Mouse (Mus musculus): ENCODE data around the gene Mfsd9.
"Not testable (repeated sequence)": the region's sequence is repeated elsewhere in the genome, so short reads cannot be mapped to it uniquely, and the experiment has no call there.

The Mfsd9 gene

GRCm38 (mm10) chr1:40776763-40777162 lies 13.7 kb downstream of the Mfsd9 start:
- DNase-seq = no peak

DNA sequence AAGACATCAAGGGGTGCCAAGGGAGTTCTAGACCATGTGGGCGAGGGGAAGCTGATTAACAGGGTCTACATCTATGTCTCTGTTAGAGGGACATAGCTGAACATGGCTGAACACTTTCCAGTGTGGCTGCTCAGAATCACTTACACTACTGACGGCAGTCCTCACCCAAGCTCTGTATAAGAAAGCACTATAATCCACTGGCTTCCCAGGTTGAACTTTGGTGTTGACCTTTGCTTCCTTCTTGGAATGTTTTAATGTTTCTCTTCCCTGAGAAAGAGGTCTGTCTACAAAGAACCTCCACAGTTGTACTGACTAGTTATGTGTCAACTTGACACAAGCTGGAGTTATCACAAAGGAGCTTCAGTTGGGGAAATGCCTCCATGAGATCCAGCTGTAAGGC lies 14.4 kb downstream of the Mfsd9 start:
- DNase-seq = no peak

GRCm38 (mm10) chr1:40774040-40774439 lies 16.4 kb downstream of the Mfsd9 start:
- no peak for DNase-seq

DNA sequence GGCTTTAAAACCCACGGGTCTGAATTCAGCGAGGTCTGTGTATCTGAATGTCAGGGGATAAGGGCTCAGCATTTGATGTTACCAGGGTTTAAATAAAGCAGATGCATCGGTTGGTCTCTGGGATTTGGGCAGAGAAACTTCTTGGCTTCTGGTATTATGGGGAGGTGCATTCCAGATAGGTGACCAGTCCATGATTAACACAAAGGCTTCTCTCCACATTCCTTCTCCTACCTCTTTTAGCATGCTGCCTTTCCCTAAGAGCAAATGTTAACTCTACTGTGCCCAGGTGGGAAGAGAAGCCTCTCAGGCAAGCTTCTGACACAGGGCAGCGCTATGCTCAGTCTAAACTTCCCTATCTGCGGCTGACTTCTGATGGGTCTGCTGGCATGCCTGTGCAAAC lies 17.3 kb downstream of the Mfsd9 start:
- DNase-seq = no peak

- no peak for DNase-seq
Observed at GRCm38 (mm10) chr1:40771196-40771970, 19.1 kb downstream of the Mfsd9 start.

DNA sequence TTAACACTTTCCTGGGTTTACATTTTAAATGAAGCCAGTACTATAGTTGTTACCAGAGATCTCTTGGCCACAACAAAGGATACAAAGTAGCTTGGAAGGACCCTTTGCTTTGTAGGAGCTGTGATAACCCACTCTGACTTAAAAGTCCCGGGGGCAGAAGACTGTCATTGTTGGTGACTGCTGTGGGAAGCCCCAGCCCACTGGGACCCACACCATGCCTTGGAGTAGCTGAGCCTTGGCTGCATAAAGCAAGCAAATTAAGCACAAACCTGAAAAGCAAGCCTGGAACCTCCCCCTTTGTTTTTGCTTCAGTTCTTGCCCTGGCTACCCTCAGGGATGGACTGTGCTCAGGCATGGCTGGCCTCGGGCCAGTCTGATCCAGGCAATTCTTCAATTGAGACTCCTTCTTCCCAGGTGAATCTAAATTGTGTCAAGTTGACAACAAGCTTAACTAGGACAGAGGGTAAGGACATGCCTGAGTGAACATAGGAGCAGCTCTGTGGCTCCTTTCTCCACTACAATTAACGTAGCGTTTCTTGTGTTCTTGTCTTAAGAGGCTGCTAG lies 21.1 kb downstream of the Mfsd9 start:
- DNase-seq = no peak

DNA sequence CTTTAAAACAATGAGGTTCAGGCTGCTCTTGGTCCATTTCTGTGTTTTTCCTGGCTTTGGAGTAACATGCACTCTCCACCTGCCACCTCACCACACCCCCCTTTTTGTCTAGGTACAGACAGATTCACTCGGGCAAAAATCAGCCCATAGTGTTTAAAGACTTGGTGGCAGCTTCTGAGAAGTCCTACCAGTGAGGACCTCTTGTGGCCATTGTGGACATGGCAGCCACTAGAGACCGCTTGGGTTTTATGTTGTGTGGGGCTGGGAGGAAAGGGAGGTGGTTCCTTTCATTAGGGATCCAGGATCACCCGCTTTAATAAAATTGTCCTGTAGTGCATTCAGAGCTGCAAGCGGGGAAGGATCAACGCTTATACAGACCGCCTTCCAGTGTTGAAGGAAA lies 21.9 kb downstream of the Mfsd9 start:
- peak; percentile 14 to 21 for DNase-seq

DNA sequence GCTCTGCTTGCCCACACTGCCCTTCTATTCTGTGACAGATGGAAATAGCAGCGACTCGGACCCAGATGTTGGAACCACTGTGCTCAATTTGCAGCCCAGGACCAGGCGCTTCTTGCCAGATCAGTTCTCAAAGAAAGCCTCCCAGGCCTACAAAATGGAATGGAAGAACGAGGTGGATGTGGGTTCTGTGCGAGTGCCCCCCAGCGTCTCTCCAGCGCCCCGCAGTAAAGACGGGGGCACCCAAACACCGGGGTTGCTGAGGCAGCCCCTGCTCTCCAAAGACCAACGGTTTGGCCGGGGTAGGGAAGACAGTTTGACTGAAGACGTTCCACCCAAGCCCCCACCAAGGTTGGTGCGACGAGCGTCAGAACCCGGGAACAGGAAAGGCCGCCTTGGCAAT lies 22.9 kb downstream of the Mfsd9 start:
- DNase-seq = no peak

- no peak for DNase-seq
Observed at GRCm38 (mm10) chr1:40765521-40765920, 25.0 kb downstream of the Mfsd9 start.

DNA sequence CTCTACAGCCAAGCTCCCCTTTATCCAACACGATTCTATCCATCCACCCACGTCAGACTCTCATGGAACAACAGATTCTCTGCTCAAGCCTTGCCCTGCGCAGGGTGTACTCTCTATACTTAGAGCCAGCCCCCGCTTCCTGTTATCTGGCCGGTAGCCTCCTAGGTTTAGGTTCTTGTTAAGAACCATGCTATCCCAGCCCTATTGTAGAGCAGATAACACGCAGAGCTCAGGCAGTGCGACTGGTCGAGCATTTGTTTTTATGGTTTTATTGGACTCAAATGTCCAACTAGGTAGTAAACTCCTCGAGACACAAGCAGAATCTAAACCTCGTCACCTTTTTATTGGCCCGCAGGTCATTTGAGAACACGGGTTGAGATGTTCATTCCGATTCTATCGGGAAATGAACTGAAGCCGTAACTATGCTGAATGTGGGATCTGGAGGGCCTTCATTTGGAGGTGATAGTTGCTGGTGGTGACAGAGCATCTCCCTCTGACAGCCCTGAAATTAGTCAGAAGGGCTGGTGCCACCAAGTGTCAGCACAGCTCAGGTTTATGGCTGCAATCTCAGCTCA lies 25.7 kb downstream of the Mfsd9 start:
- no peak for DNase-seq

DNA sequence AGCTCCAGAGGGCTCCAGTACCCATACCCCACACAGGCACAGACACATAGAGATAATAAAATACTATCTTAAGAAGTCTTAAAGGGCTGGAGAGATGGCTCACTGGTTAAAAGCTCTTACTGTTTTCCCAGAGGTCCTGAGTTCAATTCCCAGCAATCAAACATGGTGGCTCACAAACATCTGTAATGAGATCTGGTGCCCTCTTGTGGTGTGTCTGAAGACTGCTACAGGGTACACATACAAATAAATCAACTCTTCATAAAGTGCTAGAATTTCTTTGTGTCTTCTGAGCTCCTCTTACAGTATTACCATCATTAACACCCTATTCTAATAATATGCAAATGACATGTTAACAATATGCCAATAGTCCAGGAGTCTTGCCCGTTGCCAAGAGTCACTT lies 26.4 kb downstream of the Mfsd9 start:
- DNase-seq = no peak

DNA sequence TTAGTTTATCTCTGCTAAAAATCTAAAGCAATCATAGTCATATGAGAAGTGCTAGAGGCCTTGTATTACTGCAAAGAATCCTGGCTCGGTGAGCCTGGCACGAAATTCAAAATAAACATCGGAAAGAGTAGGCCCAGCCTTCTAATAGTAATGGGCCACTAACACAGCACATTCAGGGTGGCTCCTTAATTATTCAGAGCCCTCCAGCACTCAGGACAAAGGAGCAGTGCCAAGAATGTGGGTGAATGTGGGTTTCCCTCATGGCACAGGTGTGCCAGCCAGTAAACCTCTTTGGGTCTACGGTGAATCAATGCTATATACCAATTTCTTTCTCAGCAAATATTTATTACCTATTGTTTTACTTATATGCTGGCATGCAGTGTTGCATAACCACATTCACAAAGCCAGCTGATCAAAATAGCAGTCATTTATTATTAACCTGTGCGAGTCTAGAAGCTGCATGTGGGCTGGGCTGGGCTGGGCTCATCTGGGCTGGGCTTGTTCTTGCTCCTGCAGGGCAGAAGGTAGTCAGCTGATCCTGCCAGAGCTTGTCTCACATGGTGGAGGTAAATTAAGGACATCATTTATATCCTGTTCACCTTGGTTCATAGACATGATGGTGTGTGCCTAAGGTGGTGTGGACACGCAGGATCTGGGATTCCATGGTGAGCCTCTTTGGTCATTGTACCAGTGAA lies 30.6 kb downstream of the Mfsd9 start:
- no peak for DNase-seq

- no peak for DNase-seq
Observed at GRCm38 (mm10) chr1:40746089-40746488, 44.4 kb downstream of the Mfsd9 start.

GRCm38 (mm10) chr1:40740739-40741138 lies 49.7 kb downstream of the Mfsd9 start:
- DNase-seq = no peak

GRCm38 (mm10) chr1:40738246-40738645 lies 52.2 kb downstream of the Mfsd9 start:
- DNase-seq = not testable (repeated sequence)

DNA sequence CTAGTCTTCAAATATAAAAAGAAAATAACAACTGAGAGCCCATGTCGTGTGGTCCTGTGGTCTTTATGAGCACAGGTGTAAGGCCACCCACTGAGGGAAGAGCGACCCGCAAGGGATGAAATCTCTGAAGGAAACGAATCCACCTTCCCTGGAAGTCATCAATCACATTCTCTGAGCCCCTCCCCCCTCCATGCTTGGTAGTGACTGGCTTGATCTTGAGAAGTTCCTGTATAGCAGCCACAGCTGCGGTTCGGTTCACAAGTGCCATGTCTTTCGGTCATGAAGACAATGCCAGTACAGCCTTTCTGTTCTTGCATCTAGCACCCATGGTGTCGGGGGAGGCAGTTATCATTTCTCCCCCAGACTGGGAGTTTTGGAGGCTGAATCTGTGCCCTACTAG lies 52.8 kb downstream of the Mfsd9 start:
- peak; percentile 27 to 46 for DNase-seq

DNA sequence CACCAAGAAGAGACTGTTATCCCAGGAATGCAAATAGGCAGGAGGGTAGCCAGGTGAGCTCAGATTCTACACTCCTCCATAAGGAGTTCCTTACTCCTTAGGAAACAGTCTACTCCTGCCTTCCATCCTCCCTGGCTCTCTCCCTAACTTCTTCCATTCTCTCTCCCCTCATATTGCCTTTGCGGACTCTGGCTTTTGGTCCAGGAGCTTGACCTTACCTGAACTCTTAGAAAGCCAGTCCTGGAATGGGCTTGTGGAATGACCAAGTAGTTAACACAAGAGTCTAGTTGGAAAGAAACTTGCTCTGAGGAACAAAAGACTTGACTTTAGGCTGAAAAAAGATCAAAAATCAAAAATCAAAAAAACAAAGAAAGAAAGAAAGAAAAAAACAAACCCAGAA lies 61.9 kb downstream of the Mfsd9 start:
- no peak for DNase-seq

DNA sequence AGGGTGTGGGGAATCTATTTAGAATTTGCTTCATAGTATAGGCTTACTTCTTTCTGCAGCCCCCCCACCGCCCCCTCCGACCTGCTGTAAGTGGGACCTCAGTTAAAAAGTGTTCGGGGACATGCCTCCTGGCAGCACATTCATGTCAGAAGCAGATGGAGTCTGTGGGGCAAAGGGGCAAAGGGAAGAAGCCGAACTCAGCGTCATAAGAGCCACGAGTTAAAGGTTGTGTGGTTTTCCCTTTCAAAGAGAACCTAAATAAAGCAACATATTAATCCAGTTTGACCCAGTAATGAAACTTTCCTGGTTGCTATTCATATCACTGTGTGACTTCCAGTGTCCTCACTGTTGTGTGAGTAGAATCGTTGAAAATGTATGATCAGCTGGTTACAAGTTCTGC lies 63.1 kb downstream of the Mfsd9 start:
- no peak for DNase-seq

DNA sequence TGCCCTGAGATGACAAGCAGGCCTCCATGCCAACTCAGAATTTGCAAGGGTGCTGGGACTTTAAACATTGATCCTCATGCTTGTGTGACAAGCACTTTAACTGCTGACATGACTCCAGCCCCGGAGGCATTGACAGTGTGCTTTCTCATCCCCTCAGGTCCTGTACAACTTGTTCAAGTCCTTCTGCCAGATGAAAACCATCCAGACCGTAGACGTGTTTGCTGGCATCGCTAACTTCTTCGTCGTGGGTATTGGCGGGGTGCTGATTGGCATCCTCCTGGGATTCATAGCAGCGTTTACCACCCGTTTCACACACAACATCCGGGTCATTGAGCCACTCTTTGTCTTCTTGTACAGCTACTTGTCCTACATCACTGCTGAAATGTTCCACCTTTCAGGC lies 64.4 kb downstream of the Mfsd9 start:
- DNase-seq = no peak
